Mouse (Mus musculus): ENCODE results near the gene Prim1. TPM values are rescaled to one million over a fixed set of nuclear protein-coding genes. Genes with fewer than 3 reads are reported as not detected.

Gene Prim1
- polyA plus RNA-seq, 2 experiments, result 42.0 to 78.2 TPM

- TF ChIP-seq CTCF (IDR thresholded peaks at IDR 0.05; ENCODE audit: low read depth) (peak; percentile 71), EP300 (IDR thresholded peaks at IDR 0.05; ENCODE audit: low read depth) (no peak)
- H3K27me3 ChIP-seq (ENCODE audit: control insufficient read depth, insufficient read depth, low read length), result no peaks in the 10 kb centered on the region
- H3K36me3 ChIP-seq (replicated peaks; ENCODE audit: control insufficient read depth, insufficient read depth, low read depth), result no peaks in the 10 kb centered on the region
- ATAC-seq (ENCODE audit: insufficient read depth), result no peak
- 83% methylated on average over 1 of the region's 1 CpGs for WGBS (ENCODE audit: insufficient replicate concordance)
- H3K4me2 ChIP-seq (ENCODE audit: low read depth), result no peak overlapping the region
- no peak overlapping the region for H3K27ac ChIP-seq
- H3K9ac ChIP-seq (replicated peaks), result no peak overlapping the region
- H3K9me3 ChIP-seq (ENCODE audit: control insufficient read depth, low read length), result no peaks in the 10 kb centered on the region
- no peak overlapping the region for H3K4me3 ChIP-seq (ENCODE audit: insufficient read depth in 1 of 2, low read depth in 2 of 2, low read length in 2 of 2)
- no peak for DNase-seq (ENCODE audit: low read depth in 3 of 3, low spot score in 3 of 3)
- H3K4me1 ChIP-seq (replicated peaks; ENCODE audit: control insufficient read depth in 2 of 2, insufficient read depth in 2 of 2, low read length in 1 of 2), result no peaks in the 10 kb centered on the region
These were observed 16.7 kb upstream of the Prim1 start for GRCm38 (mm10) chr10:127998260-127998659.

- H3K27me3 ChIP-seq (ENCODE audit: control insufficient read depth, insufficient read depth, low read length), result no peaks in the 10 kb centered on the region
- no peak overlapping the region for H3K4me3 ChIP-seq (ENCODE audit: insufficient read depth in 1 of 2, low read depth in 2 of 2, low read length in 2 of 2)
- no peak overlapping the region for H3K27ac ChIP-seq
- no peaks in the 10 kb centered on the region for H3K9me3 ChIP-seq (ENCODE audit: control insufficient read depth, low read length)
- ATAC-seq (ENCODE audit: insufficient read depth), result no peak
- TF ChIP-seq EP300 (IDR thresholded peaks at IDR 0.05; ENCODE audit: low read depth), result no peak
- no peak for TF ChIP-seq CTCF (IDR thresholded peaks at IDR 0.05; ENCODE audit: low read depth)
- no peak for DNase-seq (ENCODE audit: low read depth in 3 of 3, low spot score in 3 of 3)
- no peaks in the 10 kb centered on the region for H3K4me1 ChIP-seq (replicated peaks; ENCODE audit: control insufficient read depth in 2 of 2, insufficient read depth in 2 of 2, low read length in 1 of 2)
- H3K9ac ChIP-seq (replicated peaks), result no peak overlapping the region
- H3K4me2 ChIP-seq (ENCODE audit: low read depth), result no peak overlapping the region
- H3K36me3 ChIP-seq (replicated peaks; ENCODE audit: control insufficient read depth, insufficient read depth, low read depth), result no peaks in the 10 kb centered on the region
- 38% methylated on average over 3 of the region's 3 CpGs for WGBS (ENCODE audit: insufficient replicate concordance)
These were observed 11.6 kb upstream of the Prim1 start for GRCm38 (mm10) chr10:128003281-128003801.

GRCm38 (mm10) chr10:128004918-128005317 lies 10.1 kb upstream of the Prim1 start:
- no peaks in the 10 kb centered on the region for H3K36me3 ChIP-seq (replicated peaks; ENCODE audit: control insufficient read depth, insufficient read depth, low read depth)
- no peak for ATAC-seq (ENCODE audit: insufficient read depth)
- H3K9ac ChIP-seq (replicated peaks), result no peak overlapping the region
- WGBS (ENCODE audit: insufficient replicate concordance), result 59% methylated on average over 10 of the region's 10 CpGs
- no peak overlapping the region for H3K27ac ChIP-seq
- no peaks in the 10 kb centered on the region for H3K4me1 ChIP-seq (replicated peaks; ENCODE audit: control insufficient read depth in 2 of 2, insufficient read depth in 2 of 2, low read length in 1 of 2)
- no peak overlapping the region for H3K4me3 ChIP-seq (ENCODE audit: insufficient read depth in 1 of 2, low read depth in 2 of 2, low read length in 2 of 2)
- H3K27me3 ChIP-seq (ENCODE audit: control insufficient read depth, insufficient read depth, low read length), result no peaks in the 10 kb centered on the region
- no peaks in the 10 kb centered on the region for H3K9me3 ChIP-seq (ENCODE audit: control insufficient read depth, low read length)
- DNase-seq (ENCODE audit: low read depth in 3 of 3, low spot score in 3 of 3), result no peak
- no peak for TF ChIP-seq EP300 (IDR thresholded peaks at IDR 0.05; ENCODE audit: low read depth)
- TF ChIP-seq CTCF (IDR thresholded peaks at IDR 0.05; ENCODE audit: low read depth), result no peak
- H3K4me2 ChIP-seq (ENCODE audit: low read depth), result no peak overlapping the region

- no peaks in the 10 kb centered on the region for H3K4me1 ChIP-seq (replicated peaks; ENCODE audit: control insufficient read depth in 2 of 2, insufficient read depth in 2 of 2, low read length in 1 of 2)
- no peaks in the 10 kb centered on the region for H3K9me3 ChIP-seq (ENCODE audit: control insufficient read depth, low read length)
- H3K4me2 ChIP-seq (ENCODE audit: low read depth), result no peak overlapping the region
- DNase-seq (ENCODE audit: low read depth in 3 of 3, low spot score in 3 of 3) (no peak), ATAC-seq (ENCODE audit: insufficient read depth) (no peak)
- H3K36me3 ChIP-seq (replicated peaks; ENCODE audit: control insufficient read depth, insufficient read depth, low read depth), result no peaks in the 10 kb centered on the region
- H3K4me3 ChIP-seq (ENCODE audit: insufficient read depth in 1 of 2, low read depth in 2 of 2, low read length in 2 of 2), result no peak overlapping the region
- no peak overlapping the region for H3K27ac ChIP-seq
- 71% methylated on average over 8 of the region's 8 CpGs for WGBS (ENCODE audit: insufficient replicate concordance)
- TF ChIP-seq CTCF (IDR thresholded peaks at IDR 0.05; ENCODE audit: low read depth) (no peak), EP300 (IDR thresholded peaks at IDR 0.05; ENCODE audit: low read depth) (no peak)
- no peak overlapping the region for H3K9ac ChIP-seq (replicated peaks)
- no peaks in the 10 kb centered on the region for H3K27me3 ChIP-seq (ENCODE audit: control insufficient read depth, insufficient read depth, low read length)
These were observed 9.5 kb upstream of the Prim1 start for GRCm38 (mm10) chr10:128005479-128005878.

- DNase-seq (ENCODE audit: low read depth in 3 of 3, low spot score in 3 of 3) (no peak), ATAC-seq (ENCODE audit: insufficient read depth) (no peak)
- no peaks in the 10 kb centered on the region for H3K36me3 ChIP-seq (replicated peaks; ENCODE audit: control insufficient read depth, insufficient read depth, low read depth)
- no peak within 1 kb of the TSS for H3K4me3 ChIP-seq (ENCODE audit: insufficient read depth in 1 of 2, low read depth in 2 of 2, low read length in 2 of 2)
- WGBS (ENCODE audit: insufficient replicate concordance), result 80% methylated on average over 1 of the region's 1 CpGs
- TF ChIP-seq EP300 (IDR thresholded peaks at IDR 0.05; ENCODE audit: low read depth) (no peak), CTCF (IDR thresholded peaks at IDR 0.05; ENCODE audit: low read depth) (no peak)
- no peaks in the 10 kb centered on the region for H3K4me1 ChIP-seq (replicated peaks; ENCODE audit: control insufficient read depth in 2 of 2, insufficient read depth in 2 of 2, low read length in 1 of 2)
- H3K27ac ChIP-seq, result no peak within 1 kb of the TSS
- no peaks in the 10 kb centered on the region for H3K27me3 ChIP-seq (ENCODE audit: control insufficient read depth, insufficient read depth, low read length)
- no peak within 1 kb of the TSS for H3K4me2 ChIP-seq (ENCODE audit: low read depth)
- no peaks in the 10 kb centered on the region for H3K9me3 ChIP-seq (ENCODE audit: control insufficient read depth, low read length)
- no peak within 1 kb of the TSS for H3K9ac ChIP-seq (replicated peaks)
These were observed 7.5 kb upstream of the Prim1 start, which contains the start of gene Hsd17b6 for GRCm38 (mm10) chr10:128007446-128007845. TSS of gene Hsd17b6 (minus strand) at chr10:128007611.

All from liver, embryonic 14.5 days (tissue).